Mouse (Mus musculus) hindbrain, embryonic 13.5 days (tissue): ENCODE measurements around the gene Gm10031. TPM values are rescaled to one million over a fixed set of nuclear protein-coding genes. Genes with fewer than 3 reads are reported as not detected.

Experiments used
- ATAC-seq: fragments of 200-750 bp; cut with Nextera tagmentation; 2 replicates; pipeline ENCODE4 v1.8.0; 2017; ENCODE audit warnings: moderate TSS enrichment; ENCODE audit not compliant: low FRiP score
- H3K27ac ChIP-seq: fragments of 300-500 bp; sonication (generic); 2 replicates; pipeline ENCODE4 v1.5.1; 2015; ENCODE audit warnings: inconsistent platforms, mild to moderate bottlenecking, moderate library complexity
- H3K27me3 ChIP-seq: fragments of 300-500 bp; sonication (generic); 2 replicates; pipeline ENCODE4 v1.6.1; 2015; ENCODE audit warnings: mild to moderate bottlenecking, inconsistent platforms
- H3K36me3 ChIP-seq: fragments of 300-500 bp; sonication (generic); 2 replicates; pipeline ENCODE4 v1.6.1; 2015; ENCODE audit warnings: mild to moderate bottlenecking, inconsistent platforms
- H3K4me1 ChIP-seq: fragments of 300-500 bp; sonication (generic); replicated peaks from 2 replicates; pipeline ENCODE4 v1.6.1; 2015; ENCODE audit warnings: inconsistent platforms
- H3K4me2 ChIP-seq: fragments of 300-500 bp; sonication (generic); 2 replicates; pipeline ENCODE4 v1.6.1; 2015; ENCODE audit warnings: inconsistent platforms, mild to moderate bottlenecking, moderate library complexity
- H3K4me3 ChIP-seq: fragments of 300-500 bp; sonication (generic); 2 replicates; pipeline ENCODE4 v1.5.1; 2015; ENCODE audit warnings: mild to moderate bottlenecking, inconsistent platforms
- H3K9ac ChIP-seq: fragments of 300-500 bp; sonication (generic); 2 replicates; pipeline ENCODE4 v1.6.1; 2015; ENCODE audit warnings: mild to moderate bottlenecking, inconsistent platforms
- H3K9me3 ChIP-seq: fragments of 300-500 bp; sonication (generic); 2 replicates; pipeline ENCODE4 v1.6.1; 2016; ENCODE audit warnings: inconsistent platforms
- WGBS: fragments of 180-500 bp; shearing (Covaris S2); methylation state at CpG from one replicate; pipeline ENCODE4 v1.1.7; 2015; 5-methylcytosine and 5-hydroxymethylcytosine counted together
- polyA plus RNA-seq: library from polyadenylated mRNA; unstranded; fragments of >200 nt; fragmentation: Nextera tagmentation; extraction: Ambion mirVana; gene quantifications from 2 replicates; pipeline ENCODE4 v1.2.1, GENCODE M21; 2015

Gm10031 gene
- polyA plus RNA-seq, 1 experiment from 2014 or later: 0.79 TPM

- peaks cover 22% of the 10 kb centered on the region for H3K4me1 ChIP-seq
- peak overlapping the region; percentile 55 for H3K4me2 ChIP-seq
- WGBS: under 1% methylated on average over 44 of the region's 66 CpGs
- peak; percentile 69 for ATAC-seq
- H3K9me3 ChIP-seq: no peaks in the 10 kb centered on the region
- H3K27ac ChIP-seq: peak overlapping the region; percentile 99
- H3K9ac ChIP-seq: peak overlapping the region; percentile 97
- no peaks in the 10 kb centered on the region for H3K27me3 ChIP-seq
- H3K4me3 ChIP-seq: peak overlapping the region; percentile 92
- H3K36me3 ChIP-seq: no peaks in the 10 kb centered on the region
Observed at GRCm38 (mm10) chr1:156558950-156559640, 35.3 kb downstream of the Gm10031 start.

GRCm38 (mm10) chr1:156559641-156560020 lies 35.8 kb downstream of the Gm10031 start:
- H3K27me3 ChIP-seq: no peaks in the 10 kb centered on the region
- WGBS: 18% methylated on average over 8 of the region's 8 CpGs
- ATAC-seq: peak; percentile 33; the same call in 1 of the 2 replicates
- H3K4me2 ChIP-seq: peak overlapping the region; percentile 55
- H3K9me3 ChIP-seq: no peaks in the 10 kb centered on the region
- H3K4me1 ChIP-seq: peaks cover 22% of the 10 kb centered on the region
- H3K4me3 ChIP-seq: peak overlapping the region; percentile 92
- no peaks in the 10 kb centered on the region for H3K36me3 ChIP-seq
- peak overlapping the region; percentile 99 for H3K27ac ChIP-seq
- H3K9ac ChIP-seq: peak overlapping the region; percentile 97

- H3K4me3 ChIP-seq: peak overlapping the region; percentile 92
- no peak overlapping the region for H3K27ac ChIP-seq
- peak overlapping the region; percentile 55 for H3K4me2 ChIP-seq
- no peaks in the 10 kb centered on the region for H3K27me3 ChIP-seq
- 89% methylated on average over 9 of the region's 9 CpGs for WGBS
- H3K4me1 ChIP-seq: peaks cover 22% of the 10 kb centered on the region
- H3K9ac ChIP-seq: 0 out of 2 replicates have a peak overlapping the region, but pooled peaks have one; percentile 35
- no peaks in the 10 kb centered on the region for H3K36me3 ChIP-seq
- no peak for ATAC-seq
- H3K9me3 ChIP-seq: no peaks in the 10 kb centered on the region
Observed at GRCm38 (mm10) chr1:156560500-156560899, 36.7 kb downstream of the Gm10031 start.

- Histone ChIP-seq H3K4me1 (peaks cover 15% of the 10 kb centered on the region), H3K9ac (no peak overlapping the region), H3K36me3 (no peaks in the 10 kb centered on the region), H3K27me3 (no peaks in the 10 kb centered on the region), H3K27ac (no peak overlapping the region), H3K9me3 (no peaks in the 10 kb centered on the region), H3K4me2 (no peak overlapping the region), H3K4me3 (no peak overlapping the region)
- ATAC-seq: no peak
- 43% methylated on average over 2 of the region's 2 CpGs for WGBS
Observed at GRCm38 (mm10) chr1:156565328-156565727, 41.5 kb downstream of the Gm10031 start.

- H3K4me2 ChIP-seq: no peak overlapping the region
- H3K27me3 ChIP-seq: no peaks in the 10 kb centered on the region
- no peaks in the 10 kb centered on the region for H3K36me3 ChIP-seq
- no peak overlapping the region for H3K27ac ChIP-seq
- 95% methylated on average over 3 of the region's 3 CpGs for WGBS
- no peak overlapping the region for H3K4me3 ChIP-seq
- H3K9ac ChIP-seq: no peak overlapping the region
- H3K4me1 ChIP-seq: peaks cover 9% of the 10 kb centered on the region
- ATAC-seq: no peak
- no peaks in the 10 kb centered on the region for H3K9me3 ChIP-seq
Observed at GRCm38 (mm10) chr1:156566132-156566531, 42.3 kb downstream of the Gm10031 start.

GRCm38 (mm10) chr1:156569615-156570014 lies 45.8 kb downstream of the Gm10031 start:
- H3K36me3 ChIP-seq: no peaks in the 10 kb centered on the region
- H3K4me3 ChIP-seq: no peak overlapping the region
- H3K9ac ChIP-seq: no peak overlapping the region
- WGBS: 91% methylated on average over 4 of the region's 4 CpGs
- no peak for ATAC-seq
- no peaks in the 10 kb centered on the region for H3K4me1 ChIP-seq
- no peaks in the 10 kb centered on the region for H3K9me3 ChIP-seq
- no peak overlapping the region for H3K27ac ChIP-seq
- H3K4me2 ChIP-seq: no peak overlapping the region
- H3K27me3 ChIP-seq: no peaks in the 10 kb centered on the region

- H3K4me3 ChIP-seq: no peak overlapping the region
- no peaks in the 10 kb centered on the region for H3K36me3 ChIP-seq
- WGBS: 79% methylated on average over 4 of the region's 4 CpGs
- no peaks in the 10 kb centered on the region for H3K27me3 ChIP-seq
- no peaks in the 10 kb centered on the region for H3K9me3 ChIP-seq
- no peaks in the 10 kb centered on the region for H3K4me1 ChIP-seq
- H3K27ac ChIP-seq: no peak overlapping the region
- H3K4me2 ChIP-seq: no peak overlapping the region
- H3K9ac ChIP-seq: no peak overlapping the region
- ATAC-seq: no peak
Observed at GRCm38 (mm10) chr1:156572952-156573351, 49.1 kb downstream of the Gm10031 start.

Other genes starting within 250 kb of the Gm10031 start
- gene Tdrd5, start 220.3 kb upstream of the Gm10031 start, polyA plus RNA-seq: 0.39 and 0.58 TPM in 2 replicates
- gene Nphs2, start 213.3 kb upstream of the Gm10031 start, polyA plus RNA-seq: 0.12 TPM in 1 of 2 replicates, not detected in the other
- 567 and 588 TPM in 2 replicates for gene Gm2000, start 158.0 kb upstream of the Gm10031 start, polyA plus RNA-seq
- gene Axdnd1, start 102.9 kb upstream of the Gm10031 start, polyA plus RNA-seq: 0.18 and 0.22 TPM in 2 replicates
- gene Soat1, start 49.7 kb upstream of the Gm10031 start, polyA plus RNA-seq: 12.3 and 12.6 TPM in 2 replicates
- gene Abl2, start 34.8 kb downstream of the Gm10031 start, polyA plus RNA-seq: 5.8 and 6.7 TPM in 2 replicates
- gene Tor3a, start 150.3 kb downstream of the Gm10031 start, polyA plus RNA-seq: 3.2 and 5.9 TPM in 2 replicates
- gene Fam20b, start 195.1 kb downstream of the Gm10031 start, polyA plus RNA-seq: 27.0 and 27.9 TPM in 2 replicates